Mouse (Mus musculus): Measurements from ENCODE around the gene Gas7.

The Gas7 gene

GRCm38 (mm10) chr11:67454874-67455526, at the start of gene Gas7:
Gene Gas7, plus strand, starts transcription at chr11:67455437.
- no peak for DNase-seq (ENCODE audit: low read depth in 1 of 2, low spot score in 2 of 2)

- no peak for DNase-seq (ENCODE audit: low read depth in 1 of 2, low spot score in 2 of 2)
These were observed 40.8 kb upstream of the Gas7 start for GRCm38 (mm10) chr11:67414346-67414940.

GRCm38 (mm10) chr11:67423575-67423974, 31.7 kb upstream of the Gas7 start:
- no peak for DNase-seq (ENCODE audit: low read depth in 1 of 2, low spot score in 2 of 2)

GRCm38 (mm10) chr11:67428196-67428595, 27.0 kb upstream of the Gas7 start:
- DNase-seq (ENCODE audit: low read depth in 1 of 2, low spot score in 2 of 2), result no peak

GRCm38 (mm10) chr11:67429836-67430235, 25.4 kb upstream of the Gas7 start:
- no peak for DNase-seq (ENCODE audit: low read depth in 1 of 2, low spot score in 2 of 2)

GRCm38 (mm10) chr11:67431116-67431645, 24.1 kb upstream of the Gas7 start:
- DNase-seq (ENCODE audit: low read depth in 1 of 2, low spot score in 2 of 2), result no peak

GRCm38 (mm10) chr11:67431864-67432263, 23.4 kb upstream of the Gas7 start:
- DNase-seq (ENCODE audit: low read depth in 1 of 2, low spot score in 2 of 2), result no peak

GRCm38 (mm10) chr11:67433763-67434162, 21.5 kb upstream of the Gas7 start:
- no peak for DNase-seq (ENCODE audit: low read depth in 1 of 2, low spot score in 2 of 2)

GRCm38 (mm10) chr11:67438746-67439145, 16.5 kb upstream of the Gas7 start:
- DNase-seq (ENCODE audit: low read depth in 1 of 2, low spot score in 2 of 2), result no peak

GRCm38 (mm10) chr11:67445058-67445825, 10.0 kb upstream of the Gas7 start:
- DNase-seq (ENCODE audit: low read depth in 1 of 2, low spot score in 2 of 2), result no peak

GRCm38 (mm10) chr11:67451525-67451924, 3.7 kb upstream of the Gas7 start:
- no peak for DNase-seq (ENCODE audit: low read depth in 1 of 2, low spot score in 2 of 2)

GRCm38 (mm10) chr11:67455527-67455981, 317 bp downstream of the Gas7 start:
- no peak for DNase-seq (ENCODE audit: low read depth in 1 of 2, low spot score in 2 of 2)

- no peak for DNase-seq (ENCODE audit: low read depth in 1 of 2, low spot score in 2 of 2)
These were observed 792 bp downstream of the Gas7 start for GRCm38 (mm10) chr11:67456029-67456428.

- no peak for DNase-seq (ENCODE audit: low read depth in 1 of 2, low spot score in 2 of 2)
These were observed 2.9 kb downstream of the Gas7 start for GRCm38 (mm10) chr11:67458171-67458570.

GRCm38 (mm10) chr11:67467132-67467531, 11.9 kb downstream of the Gas7 start:
- no peak for DNase-seq (ENCODE audit: low read depth in 1 of 2, low spot score in 2 of 2)

GRCm38 (mm10) chr11:67468846-67469245, 13.6 kb downstream of the Gas7 start:
- no peak for DNase-seq (ENCODE audit: low read depth in 1 of 2, low spot score in 2 of 2)

- no peak for DNase-seq (ENCODE audit: low read depth in 1 of 2, low spot score in 2 of 2)
These were observed 19.4 kb downstream of the Gas7 start for GRCm38 (mm10) chr11:67474590-67474989.

GRCm38 (mm10) chr11:67479534-67479933, 24.3 kb downstream of the Gas7 start:
- DNase-seq (ENCODE audit: low read depth in 1 of 2, low spot score in 2 of 2), result no peak

GRCm38 (mm10) chr11:67480204-67480956, 25.1 kb downstream of the Gas7 start:
- DNase-seq (ENCODE audit: low read depth in 1 of 2, low spot score in 2 of 2), result no peak

- no peak for DNase-seq (ENCODE audit: low read depth in 1 of 2, low spot score in 2 of 2)
These were observed 26.5 kb downstream of the Gas7 start for GRCm38 (mm10) chr11:67481691-67482090.

GRCm38 (mm10) chr11:67482217-67482760, 27.1 kb downstream of the Gas7 start:
- no peak for DNase-seq (ENCODE audit: low read depth in 1 of 2, low spot score in 2 of 2)

All from monocyte, adult 2 months (primary cell).